Mouse (Mus musculus): ENCODE measurements around the gene Erc1. TPM values are rescaled to one million over a fixed set of nuclear protein-coding genes. Genes with fewer than 3 reads are reported as not detected.
A peak's percentile ranks its signal among the peaks of the same experiment; 100 is the strongest.

Gene Erc1
- polyA plus RNA-seq, 1 experiment from 2014 or later = 65.3 TPM

DNA sequence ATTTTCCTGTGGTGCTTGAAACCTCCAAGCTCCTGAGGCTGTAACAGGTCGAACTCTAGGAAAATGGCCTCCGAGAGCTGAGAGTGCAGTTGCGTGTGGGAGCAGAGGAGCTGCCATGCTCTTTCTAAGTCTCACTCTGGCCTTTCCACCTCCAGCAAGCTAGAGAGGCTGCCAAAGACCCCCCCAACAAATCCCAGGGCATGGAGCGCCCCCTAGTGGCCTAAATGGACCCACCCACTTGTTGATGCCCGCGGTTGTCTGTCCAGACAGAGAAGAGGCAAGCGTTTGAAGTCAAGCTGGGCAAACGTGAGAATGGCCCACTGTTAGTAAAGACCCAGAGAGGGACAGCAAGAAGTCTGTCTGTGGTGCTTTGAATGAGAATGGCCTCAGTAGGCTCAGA, 293.5 kb downstream of the Erc1 start:
- H3K4me1 ChIP-seq (ENCODE audit: control insufficient read depth, insufficient read depth, low read length) = no peaks in the 10 kb centered on the region
- H3K9me3 ChIP-seq (ENCODE audit: control insufficient read depth, low read length) = no peaks in the 10 kb centered on the region
- H3K27ac ChIP-seq (replicated peaks; ENCODE audit: low read depth, low read length) = no peak overlapping the region
- no peaks in the 10 kb centered on the region for H3K36me3 ChIP-seq (ENCODE audit: control insufficient read depth, insufficient read depth, low read length)
- H3K27me3 ChIP-seq (ENCODE audit: control insufficient read depth, insufficient read depth, low read length) = no peaks in the 10 kb centered on the region
- 70% methylated on average over 8 of the region's 8 CpGs for WGBS
- H3K4me3 ChIP-seq (replicated peaks; ENCODE audit: low read depth, low read length) = no peak overlapping the region
- ATAC-seq (ENCODE audit: low FRiP score, low TSS enrichment) (no peak), DNase-seq (no peak)
- no peak overlapping the region for H3K9ac ChIP-seq (replicated peaks; ENCODE audit: low read length)
- no peak overlapping the region for H3K4me2 ChIP-seq (ENCODE audit: low read length)

DNA sequence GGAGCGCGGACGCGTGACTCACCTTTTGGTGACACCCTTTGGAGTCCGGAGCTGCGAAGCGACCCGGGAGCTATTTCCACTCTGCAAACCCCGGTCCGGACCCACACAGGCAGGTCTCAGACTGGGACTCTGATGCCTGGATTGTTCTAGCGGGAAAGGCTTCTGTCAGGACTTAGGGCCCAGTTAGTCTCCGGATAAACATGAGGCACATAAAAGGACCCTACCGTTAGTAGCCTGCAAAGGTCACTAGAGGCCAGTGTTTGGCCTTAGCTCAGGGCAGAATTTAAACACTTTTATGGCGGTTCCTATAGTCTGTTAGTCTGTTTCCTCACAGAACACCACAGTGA, 303.5 kb downstream of the Erc1 start:
- H3K27ac ChIP-seq (replicated peaks; ENCODE audit: low read depth, low read length) = no peak overlapping the region
- peaks cover 24% of the 10 kb centered on the region for H3K27me3 ChIP-seq (ENCODE audit: control insufficient read depth, insufficient read depth, low read length)
- under 1% methylated on average over 14 of the region's 14 CpGs for WGBS
- peak overlapping the region; percentile 95 for H3K4me2 ChIP-seq (ENCODE audit: low read length)
- ATAC-seq (ENCODE audit: low FRiP score, low TSS enrichment) (peak; percentile 27; the same call in 1 of the 2 replicates), DNase-seq (peak; percentile 50)
- H3K9ac ChIP-seq (replicated peaks; ENCODE audit: low read length) = peak overlapping the region; percentile 64
- H3K4me3 ChIP-seq (replicated peaks; ENCODE audit: low read depth, low read length) = peak overlapping the region; percentile 71
- no peaks in the 10 kb centered on the region for H3K36me3 ChIP-seq (ENCODE audit: control insufficient read depth, insufficient read depth, low read length)
- H3K9me3 ChIP-seq (ENCODE audit: control insufficient read depth, low read length) = no peaks in the 10 kb centered on the region
- peaks cover 5% of the 10 kb centered on the region for H3K4me1 ChIP-seq (ENCODE audit: control insufficient read depth, insufficient read depth, low read length)

DNA sequence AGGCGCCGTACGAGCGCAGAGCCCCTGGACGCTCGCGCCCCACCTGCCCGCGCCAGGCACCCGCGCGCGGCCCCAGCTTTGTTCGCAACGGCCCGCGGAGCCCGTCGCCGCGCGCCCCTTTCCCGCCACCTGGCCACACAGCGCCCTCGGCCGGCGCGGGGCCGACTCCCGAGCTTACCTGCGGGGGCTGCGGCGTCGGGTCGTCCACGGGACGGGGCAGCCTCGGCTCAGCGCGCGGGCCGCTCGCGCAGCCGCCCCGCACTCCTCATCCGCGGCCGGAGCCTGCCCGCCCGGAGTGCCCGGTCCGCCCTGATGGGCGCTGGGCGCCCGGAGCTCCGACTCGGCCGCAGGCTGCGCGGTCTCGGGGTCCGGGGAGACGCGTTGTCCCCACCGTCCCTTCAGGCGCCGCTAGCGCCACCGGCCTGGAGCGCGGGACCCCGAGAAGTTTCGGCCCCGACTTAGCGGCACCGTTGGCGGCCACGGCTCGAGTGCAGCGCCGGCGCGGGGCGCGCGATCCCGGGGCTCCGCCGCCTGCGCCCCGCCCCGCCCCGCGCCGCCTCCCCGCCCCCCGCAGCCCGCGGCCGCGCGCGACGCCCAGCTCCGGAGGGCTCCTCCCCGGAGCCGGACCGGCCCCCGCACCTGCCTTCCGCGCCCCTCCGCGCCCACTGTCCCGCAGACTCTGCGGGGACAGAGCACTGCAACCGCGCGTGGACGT, 304.0 kb downstream of the Erc1 start, which contains the start of gene Wnt5b:
TSS of gene Wnt5b (minus strand) at position 545 of the 715 bp plus-strand sequence.
- peak within 1 kb of the TSS; percentile 71 for H3K4me3 ChIP-seq (replicated peaks; ENCODE audit: low read depth, low read length)
- peak within 1 kb of the TSS; percentile 64 for H3K9ac ChIP-seq (replicated peaks; ENCODE audit: low read length)
- H3K9me3 ChIP-seq (ENCODE audit: control insufficient read depth, low read length) = no peaks in the 10 kb centered on the region
- H3K27ac ChIP-seq (replicated peaks; ENCODE audit: low read depth, low read length) = no peak within 1 kb of the TSS
- peak within 1 kb of the TSS; percentile 95 for H3K4me2 ChIP-seq (ENCODE audit: low read length)
- DNase-seq = peak; percentile 65
- H3K27me3 ChIP-seq (ENCODE audit: control insufficient read depth, insufficient read depth, low read length) = peaks cover 24% of the 10 kb centered on the region
- ATAC-seq (ENCODE audit: low FRiP score, low TSS enrichment) = peak; percentile 58
- peaks cover 5% of the 10 kb centered on the region for H3K4me1 ChIP-seq (ENCODE audit: control insufficient read depth, insufficient read depth, low read length)
- under 1% methylated on average over 100 of the region's 120 CpGs for WGBS
- H3K36me3 ChIP-seq (ENCODE audit: control insufficient read depth, insufficient read depth, low read length) = no peaks in the 10 kb centered on the region

DNA sequence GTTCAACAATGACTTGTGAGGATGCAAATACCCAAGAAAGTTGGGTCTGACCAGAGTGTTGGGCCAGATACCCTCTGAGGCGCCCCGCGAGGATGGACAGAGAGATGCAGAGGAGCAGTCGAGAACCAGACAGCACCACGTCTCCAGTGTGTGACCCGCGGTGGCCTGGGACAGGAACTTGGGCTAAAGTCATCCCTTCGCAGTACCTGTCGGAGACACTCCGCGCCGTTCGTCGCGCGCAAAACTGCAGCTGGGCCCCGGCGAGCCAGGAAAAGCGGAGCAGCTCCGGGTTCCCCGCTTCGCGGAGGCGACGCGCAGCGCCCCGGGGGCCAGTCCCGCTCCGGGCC, 304.5 kb downstream of the Erc1 start:
- Histone ChIP-seq H3K27ac (replicated peaks; ENCODE audit: low read depth, low read length) (no peak overlapping the region), H3K4me2 (ENCODE audit: low read length) (peak overlapping the region; percentile 95), H3K9ac (replicated peaks; ENCODE audit: low read length) (peak overlapping the region; percentile 64), H3K4me1 (ENCODE audit: control insufficient read depth, insufficient read depth, low read length) (peaks cover 5% of the 10 kb centered on the region), H3K27me3 (ENCODE audit: control insufficient read depth, insufficient read depth, low read length) (peaks cover 24% of the 10 kb centered on the region), H3K9me3 (ENCODE audit: control insufficient read depth, low read length) (no peaks in the 10 kb centered on the region), H3K36me3 (ENCODE audit: control insufficient read depth, insufficient read depth, low read length) (no peaks in the 10 kb centered on the region), H3K4me3 (replicated peaks; ENCODE audit: low read depth, low read length) (peak overlapping the region; percentile 71)
- ATAC-seq (ENCODE audit: low FRiP score, low TSS enrichment) (no peak), DNase-seq (peak; percentile 56)
- under 1% methylated on average over 30 of the region's 30 CpGs for WGBS

DNA sequence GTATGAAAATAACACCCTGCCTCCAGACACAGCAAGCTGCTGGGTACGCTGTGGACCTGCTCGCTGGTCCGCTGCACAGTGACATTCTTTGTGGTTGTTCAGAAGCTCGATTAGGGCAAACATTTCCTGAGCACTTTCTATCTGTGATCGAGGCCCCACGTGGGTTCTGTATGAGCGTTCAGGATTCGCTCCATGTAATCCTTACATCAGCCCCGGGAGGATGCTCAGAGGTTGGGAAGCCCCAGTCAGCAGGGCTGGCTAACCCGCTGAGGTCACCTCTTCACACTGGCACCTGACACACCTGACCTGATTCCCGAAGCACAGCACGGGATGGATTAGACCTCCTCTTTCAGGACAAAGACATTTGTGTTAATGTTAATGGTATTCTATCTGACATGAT, 312.1 kb downstream of the Erc1 start:
- DNase-seq = no peak
- WGBS = 73% methylated on average over 12 of the region's 12 CpGs
- Histone ChIP-seq H3K4me3 (replicated peaks; ENCODE audit: low read depth, low read length) (no peak overlapping the region), H3K9ac (replicated peaks; ENCODE audit: low read length) (no peak overlapping the region), H3K36me3 (ENCODE audit: control insufficient read depth, insufficient read depth, low read length) (no peaks in the 10 kb centered on the region), H3K9me3 (ENCODE audit: control insufficient read depth, low read length) (no peaks in the 10 kb centered on the region), H3K27ac (replicated peaks; ENCODE audit: low read depth, low read length) (no peak overlapping the region), H3K27me3 (ENCODE audit: control insufficient read depth, insufficient read depth, low read length) (no peaks in the 10 kb centered on the region), H3K4me1 (ENCODE audit: control insufficient read depth, insufficient read depth, low read length) (no peaks in the 10 kb centered on the region), H3K4me2 (ENCODE audit: low read length) (no peak overlapping the region)
- no peak for ATAC-seq (ENCODE audit: low FRiP score, low TSS enrichment)

DNA sequence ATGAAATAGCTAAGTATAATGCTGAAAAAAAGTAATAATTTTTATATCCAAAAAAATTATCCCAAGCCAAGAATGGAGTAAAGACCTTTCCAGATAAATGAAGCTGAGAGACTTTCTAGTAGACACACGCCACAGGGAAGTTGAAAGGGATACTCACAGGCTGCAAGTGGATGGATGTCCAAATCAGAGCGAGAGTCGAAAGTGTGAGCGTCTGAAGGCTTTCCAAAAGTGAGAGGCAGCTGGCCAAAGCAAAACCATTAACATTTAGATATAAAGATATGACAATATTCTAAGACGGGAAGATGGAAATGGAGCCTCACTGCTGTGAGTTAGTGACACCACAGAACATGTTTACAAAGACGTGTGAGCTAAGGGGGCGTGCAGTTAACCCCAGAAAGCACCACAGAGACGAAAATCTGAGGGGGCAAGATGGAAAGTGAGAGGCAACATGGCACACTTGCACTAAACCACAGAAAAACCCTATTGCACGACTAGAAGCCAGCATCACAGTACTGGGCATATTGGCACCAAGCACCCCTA, 314.7 kb downstream of the Erc1 start:
- Histone ChIP-seq H3K27ac (replicated peaks; ENCODE audit: low read depth, low read length) (no peak overlapping the region), H3K4me1 (ENCODE audit: control insufficient read depth, insufficient read depth, low read length) (no peaks in the 10 kb centered on the region), H3K4me3 (replicated peaks; ENCODE audit: low read depth, low read length) (no peak overlapping the region), H3K9ac (replicated peaks; ENCODE audit: low read length) (no peak overlapping the region), H3K9me3 (ENCODE audit: control insufficient read depth, low read length) (no peaks in the 10 kb centered on the region), H3K27me3 (ENCODE audit: control insufficient read depth, insufficient read depth, low read length) (no peaks in the 10 kb centered on the region), H3K36me3 (ENCODE audit: control insufficient read depth, insufficient read depth, low read length) (no peaks in the 10 kb centered on the region), H3K4me2 (ENCODE audit: low read length) (no peak overlapping the region)
- ATAC-seq (ENCODE audit: low FRiP score, low TSS enrichment) (no peak), DNase-seq (no peak)
- WGBS = 89% methylated on average over 9 of the region's 9 CpGs

DNA sequence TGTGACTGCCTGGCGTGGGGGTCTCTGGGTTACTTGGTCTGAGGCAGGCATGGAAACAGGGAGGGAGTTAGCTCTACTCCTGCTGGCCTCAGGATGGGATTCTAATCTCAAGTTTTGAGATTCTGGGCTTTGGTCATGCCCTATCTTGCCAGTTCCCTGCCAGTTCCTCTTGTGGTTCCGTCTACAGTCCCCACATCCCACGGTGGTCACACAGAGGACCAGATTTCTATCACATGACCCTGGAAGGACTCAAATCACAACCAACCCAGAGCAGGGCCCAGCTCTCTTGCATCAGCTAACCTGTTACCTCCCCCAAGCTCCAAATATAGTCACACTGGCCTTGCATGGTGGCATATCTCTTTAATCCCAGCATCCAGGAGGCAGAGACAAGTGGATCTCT, 318.3 kb downstream of the Erc1 start:
- no peak overlapping the region for H3K27ac ChIP-seq (replicated peaks; ENCODE audit: low read depth, low read length)
- no peak overlapping the region for H3K9ac ChIP-seq (replicated peaks; ENCODE audit: low read length)
- DNase-seq = no peak
- 97% methylated on average over 3 of the region's 3 CpGs for WGBS
- ATAC-seq (ENCODE audit: low FRiP score, low TSS enrichment) = no peak
- H3K27me3 ChIP-seq (ENCODE audit: control insufficient read depth, insufficient read depth, low read length) = no peaks in the 10 kb centered on the region
- H3K4me3 ChIP-seq (replicated peaks; ENCODE audit: low read depth, low read length) = no peak overlapping the region
- H3K4me2 ChIP-seq (ENCODE audit: low read length) = no peak overlapping the region
- H3K9me3 ChIP-seq (ENCODE audit: control insufficient read depth, low read length) = no peaks in the 10 kb centered on the region
- H3K36me3 ChIP-seq (ENCODE audit: control insufficient read depth, insufficient read depth, low read length) = no peaks in the 10 kb centered on the region
- H3K4me1 ChIP-seq (ENCODE audit: control insufficient read depth, insufficient read depth, low read length) = no peaks in the 10 kb centered on the region

DNA sequence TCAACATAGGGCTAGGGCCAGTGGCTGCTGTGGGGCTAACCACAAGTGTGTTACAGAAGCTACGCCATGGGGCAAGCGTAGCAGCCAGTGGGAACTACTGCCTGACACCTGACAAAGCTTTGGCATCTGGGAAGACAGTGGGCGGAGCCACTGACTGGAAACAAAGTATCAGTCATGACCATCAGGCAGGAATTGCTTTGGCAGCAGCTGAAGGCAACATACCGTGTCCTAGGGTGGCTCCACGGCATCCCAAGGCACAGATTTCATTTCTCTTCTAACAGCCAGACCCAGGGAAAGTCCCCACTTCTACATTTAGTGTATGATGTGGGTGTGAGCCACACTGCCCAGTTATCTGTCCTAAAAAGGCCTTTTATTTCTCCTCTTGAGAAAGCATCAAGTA, 321.5 kb downstream of the Erc1 start:
- Histone ChIP-seq H3K27ac (replicated peaks; ENCODE audit: low read depth, low read length) (no peak overlapping the region), H3K9me3 (ENCODE audit: control insufficient read depth, low read length) (no peaks in the 10 kb centered on the region), H3K9ac (replicated peaks; ENCODE audit: low read length) (no peak overlapping the region), H3K27me3 (ENCODE audit: control insufficient read depth, insufficient read depth, low read length) (no peaks in the 10 kb centered on the region), H3K4me3 (replicated peaks; ENCODE audit: low read depth, low read length) (no peak overlapping the region), H3K36me3 (ENCODE audit: control insufficient read depth, insufficient read depth, low read length) (no peaks in the 10 kb centered on the region), H3K4me1 (ENCODE audit: control insufficient read depth, insufficient read depth, low read length) (0 out of 2 replicates have a peak, but pooled peaks cover 3% of the 10 kb centered on the region), H3K4me2 (ENCODE audit: low read length) (no peak overlapping the region)
- WGBS = 70% methylated on average over 5 of the region's 5 CpGs
- ATAC-seq (ENCODE audit: low FRiP score, low TSS enrichment) (no peak), DNase-seq (no peak)

DNA sequence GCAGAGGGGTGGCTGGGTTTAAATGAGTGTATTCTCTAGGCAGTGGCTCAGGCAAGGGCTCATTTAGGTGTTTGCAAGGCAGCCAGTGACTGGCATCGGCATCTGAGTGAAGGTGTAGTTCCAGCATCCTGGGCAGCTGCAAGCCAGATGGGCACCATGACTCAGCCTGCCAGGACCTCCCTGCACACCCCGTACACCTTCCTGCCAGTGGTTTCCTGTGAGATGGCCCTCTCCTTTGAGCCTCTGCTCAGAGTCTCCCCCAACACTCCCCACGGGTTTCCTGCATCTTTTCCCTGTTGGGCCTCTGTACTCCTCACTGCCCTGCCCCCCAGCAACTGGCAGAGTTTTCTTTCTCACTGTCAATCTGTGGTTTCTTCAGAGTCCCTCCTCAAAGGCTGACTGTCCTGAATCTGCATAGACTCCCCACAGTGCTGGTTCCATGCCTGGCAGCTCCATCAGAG, 326.0 kb downstream of the Erc1 start:
- Histone ChIP-seq H3K4me2 (ENCODE audit: low read length) (no peak overlapping the region), H3K9me3 (ENCODE audit: control insufficient read depth, low read length) (0 out of 2 replicates have a peak, but pooled peaks cover 2% of the 10 kb centered on the region), H3K36me3 (ENCODE audit: control insufficient read depth, insufficient read depth, low read length) (no peaks in the 10 kb centered on the region), H3K27me3 (ENCODE audit: control insufficient read depth, insufficient read depth, low read length) (no peaks in the 10 kb centered on the region), H3K4me1 (ENCODE audit: control insufficient read depth, insufficient read depth, low read length) (0 out of 2 replicates have a peak, but pooled peaks cover 3% of the 10 kb centered on the region), H3K9ac (replicated peaks; ENCODE audit: low read length) (no peak overlapping the region), H3K4me3 (replicated peaks; ENCODE audit: low read depth, low read length) (no peak overlapping the region), H3K27ac (replicated peaks; ENCODE audit: low read depth, low read length) (no peak overlapping the region)
- 36% methylated on average over 3 of the region's 3 CpGs for whole genome bisulfite sequencing
- ATAC-seq (ENCODE audit: low FRiP score, low TSS enrichment) = no peak
- DNase-seq = no peak

Data from midbrain, embryonic 14.5 days (tissue).